Mouse (Mus musculus) E14TG2a.4 (cell line): ENCODE results near the gene Srd5a2.

Experiments
- H3K27me3 ChIP-seq: 2 replicates; pipeline ENCODE4 v1.6.1; 2014; ENCODE audit warnings: low read length, control low read depth; ENCODE audit not compliant: insufficient read depth
- H3K36me3 ChIP-seq: 2 replicates; pipeline ENCODE4 v1.6.1; 2014; ENCODE audit warnings: low read length, control low read depth; ENCODE audit not compliant: insufficient read depth
- H3K4me1 ChIP-seq: replicated peaks from 2 replicates; pipeline ENCODE4 v1.6.1; 2014; ENCODE audit warnings: low read depth, low read length, control low read depth
- H3K4me3 ChIP-seq: replicated peaks from 2 replicates; pipeline ENCODE4 v1.5.1; 2014; ENCODE audit warnings: mild to moderate bottlenecking, low read length
- H3K9me3 ChIP-seq: 2 replicates; pipeline ENCODE4 v1.6.1; 2014; ENCODE audit warnings: low read length, control low read depth
- CTCF ChIP-seq: conservative IDR thresholded peaks from 2 replicates; pipeline ENCODE4 v1.5.1; 2014; ENCODE audit warnings: low read length
- NANOG ChIP-seq: IDR thresholded peaks from 2 replicates; pipeline ENCODE4 v1.6.1; 2014; ENCODE audit warnings: borderline replicate concordance, low read length, mixed read lengths
- POU5F1 ChIP-seq: IDR thresholded peaks from 2 replicates; pipeline ENCODE4 v1.6.1; 2014; ENCODE audit warnings: low read length, borderline replicate concordance

Srd5a2 gene

DNA sequence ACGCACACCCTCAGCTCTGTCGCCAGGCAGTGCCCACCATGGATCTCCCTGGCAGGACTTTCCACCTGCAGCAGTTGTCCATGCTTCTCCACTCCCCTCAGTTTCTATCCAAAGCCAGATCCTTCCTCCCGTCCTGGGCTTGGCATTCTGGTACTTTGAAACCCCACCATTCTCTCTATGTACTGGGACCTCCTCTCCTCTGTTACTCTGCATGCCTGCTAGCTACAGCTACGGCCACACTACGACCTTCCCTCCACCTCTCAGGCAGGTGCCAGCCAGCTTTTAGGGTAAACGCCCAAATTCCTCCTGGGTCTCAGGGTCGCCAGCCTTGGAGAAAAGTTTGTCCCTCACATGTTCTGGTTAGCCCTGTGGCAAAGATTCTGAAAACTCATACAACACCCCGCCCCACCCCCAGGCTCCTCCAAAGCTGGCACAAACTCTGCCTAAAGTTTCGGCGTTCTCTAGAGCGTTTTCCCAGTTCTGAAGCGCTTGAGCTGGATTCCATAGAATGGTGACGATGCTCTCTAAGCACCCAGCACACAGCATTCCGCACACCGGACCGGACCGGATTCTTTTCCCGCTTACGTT is 607 bp upstream of the Srd5a2 start:
- H3K4me1 ChIP-seq, result peaks cover 24% of the 10 kb centered on the region
- H3K27me3 ChIP-seq, result peaks cover 59% of the 10 kb centered on the region
- H3K36me3 ChIP-seq, result no peaks in the 10 kb centered on the region
- peaks cover 13% of the 10 kb centered on the region for H3K9me3 ChIP-seq
- H3K4me3 ChIP-seq, result peak overlapping the region; percentile 77
- TF ChIP-seq NANOG (no peak), CTCF (no peak), POU5F1 (no peak)

DNA sequence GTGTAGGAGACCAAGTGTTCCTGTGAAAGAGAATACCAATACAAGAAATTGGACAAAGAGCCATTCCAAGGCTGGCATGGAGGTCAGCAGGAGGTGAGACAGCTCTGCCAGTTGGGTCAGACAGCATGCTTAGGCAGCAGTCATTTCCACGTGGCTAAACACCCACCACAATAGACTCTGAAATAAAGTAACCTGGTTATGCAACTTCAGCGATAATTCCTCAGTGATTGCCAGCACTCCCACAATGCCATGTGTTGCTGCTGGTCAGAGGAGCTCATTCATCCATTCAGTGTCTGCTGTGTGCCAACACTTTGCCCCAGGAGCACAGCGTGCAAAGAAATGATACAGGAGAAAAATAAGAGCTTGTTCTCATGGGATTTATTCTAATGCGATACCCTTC is 4.0 kb downstream of the Srd5a2 start:
- H3K36me3 ChIP-seq, result no peaks in the 10 kb centered on the region
- TF ChIP-seq NANOG (no peak), POU5F1 (no peak), CTCF (no peak)
- no peaks in the 10 kb centered on the region for H3K9me3 ChIP-seq
- peaks cover 40% of the 10 kb centered on the region for H3K27me3 ChIP-seq
- no peak overlapping the region for H3K4me3 ChIP-seq
- peaks cover 20% of the 10 kb centered on the region for H3K4me1 ChIP-seq

DNA sequence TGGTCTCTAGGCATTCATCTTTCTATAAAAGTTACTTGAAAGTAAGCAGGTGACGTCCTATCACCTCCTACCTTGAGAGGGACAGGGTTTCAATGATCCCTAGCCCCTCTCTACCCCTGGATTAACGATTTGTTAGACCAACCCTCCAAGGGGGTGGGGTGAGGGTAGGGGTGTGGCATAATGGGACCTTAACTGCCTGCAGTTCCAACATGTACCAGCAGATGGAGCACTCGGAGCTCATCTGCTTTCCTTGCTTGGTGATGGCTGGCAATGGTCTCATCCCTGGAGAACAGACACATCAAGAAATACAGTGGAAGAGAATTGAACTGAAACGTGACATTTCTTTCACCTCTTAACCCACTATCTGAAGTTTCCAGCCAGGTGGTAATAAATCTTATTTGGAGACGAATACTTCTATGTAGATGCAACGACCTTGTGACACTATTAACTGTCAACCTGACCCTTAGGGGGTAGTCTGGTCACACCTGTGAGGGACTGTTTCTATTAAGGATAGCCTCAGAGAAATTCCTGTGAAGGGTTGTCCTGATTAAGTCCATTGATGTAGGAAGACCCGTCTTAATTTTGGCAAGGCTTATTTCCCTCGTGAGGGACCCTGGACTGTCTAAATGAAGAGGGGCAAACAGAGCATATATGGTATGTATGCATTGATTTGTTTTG is 27.1 kb downstream of the Srd5a2 start:
- H3K27me3 ChIP-seq, result no peaks in the 10 kb centered on the region; the same call in 1 of the 2 replicates
- H3K36me3 ChIP-seq, result no peaks in the 10 kb centered on the region
- H3K4me1 ChIP-seq, result no peaks in the 10 kb centered on the region; the same call in 1 of the 2 replicates
- H3K4me3 ChIP-seq, result no peak overlapping the region
- TF ChIP-seq NANOG (no peak), CTCF (peak; percentile 82)
- H3K9me3 ChIP-seq, result no peaks in the 10 kb centered on the region

DNA sequence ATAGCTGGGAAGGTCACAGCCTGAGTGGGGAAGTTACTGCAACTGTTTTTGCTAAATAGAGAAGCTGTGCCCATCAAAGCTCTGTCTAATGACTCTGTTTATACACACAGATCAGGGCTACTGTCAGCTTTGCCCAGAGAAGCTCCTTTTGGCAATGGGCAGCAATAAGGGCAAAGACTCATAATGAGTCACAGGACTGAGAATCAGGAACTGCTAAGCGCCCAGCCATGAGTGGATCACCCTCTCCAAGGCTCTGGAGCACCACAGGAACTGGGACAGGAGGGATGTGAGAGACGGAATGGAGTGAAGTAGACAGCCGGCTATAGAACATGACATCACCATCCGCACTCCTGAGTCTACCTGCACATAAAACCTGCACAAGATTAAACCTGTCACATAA is 29.4 kb downstream of the Srd5a2 start:
- TF ChIP-seq POU5F1, result no peak
- TF ChIP-seq NANOG, result no peak
- TF ChIP-seq CTCF, result no peak
- Histone ChIP-seq H3K4me3 (no peak overlapping the region), H3K27me3 (no peaks in the 10 kb centered on the region; the same call in 1 of the 2 replicates)

DNA sequence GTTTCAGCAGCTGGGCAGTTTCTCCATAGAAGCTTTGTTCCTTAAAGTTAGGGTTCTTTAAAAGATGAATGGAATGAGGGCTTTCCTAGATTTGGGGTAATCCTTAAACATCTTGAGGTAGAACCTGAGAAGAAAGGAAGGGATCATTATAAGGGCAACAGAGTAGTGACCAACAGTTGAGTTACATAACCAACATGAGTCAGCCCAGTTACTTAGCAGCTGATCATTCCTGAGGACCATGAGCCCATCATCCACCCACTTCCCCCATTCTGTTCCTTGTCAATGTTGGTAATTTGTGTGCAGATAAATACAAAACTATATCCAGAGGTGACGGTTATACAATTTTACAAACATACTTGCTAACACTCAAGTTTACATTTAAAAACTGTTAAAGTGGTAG is 30.1 kb downstream of the Srd5a2 start:
- TF ChIP-seq NANOG (no peak), CTCF (no peak), POU5F1 (no peak)
- Histone ChIP-seq H3K27me3 (no peaks in the 10 kb centered on the region; the same call in 1 of the 2 replicates), H3K36me3 (no peaks in the 10 kb centered on the region), H3K4me1 (no peaks in the 10 kb centered on the region; the same call in 1 of the 2 replicates), H3K9me3 (no peaks in the 10 kb centered on the region), H3K4me3 (no peak overlapping the region)

More for the DNA sequence above, 29.4 kb downstream of the Srd5a2 start:
- Histone ChIP-seq H3K4me1 (no peaks in the 10 kb centered on the region; the same call in 1 of the 2 replicates), H3K36me3 (no peaks in the 10 kb centered on the region), H3K9me3 (no peaks in the 10 kb centered on the region)

DNA sequence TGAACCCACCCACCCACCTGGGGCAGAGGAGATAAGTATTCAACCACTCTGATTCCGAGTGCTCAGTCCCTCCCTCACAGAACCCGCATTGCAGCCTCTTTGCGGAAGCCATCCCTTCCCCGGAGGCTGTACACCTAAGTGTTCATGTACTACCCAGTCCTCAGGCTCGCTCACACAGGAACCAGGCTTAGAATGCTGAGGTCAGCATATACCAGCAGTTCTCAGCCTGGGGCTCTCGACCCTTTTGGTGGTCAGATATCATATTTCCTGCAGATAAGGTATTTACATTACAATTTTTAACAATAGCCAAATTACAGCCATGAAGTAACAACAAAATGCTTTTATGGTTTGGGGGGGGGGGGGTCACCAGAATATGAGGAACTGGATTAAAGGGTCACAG is 32.6 kb downstream of the Srd5a2 start:
- no peaks in the 10 kb centered on the region for H3K36me3 ChIP-seq
- no peaks in the 10 kb centered on the region for H3K4me1 ChIP-seq
- no peaks in the 10 kb centered on the region; the same call in 1 of the 2 replicates for H3K27me3 ChIP-seq
- no peak overlapping the region for H3K4me3 ChIP-seq
- no peaks in the 10 kb centered on the region for H3K9me3 ChIP-seq
- TF ChIP-seq POU5F1 (no peak), NANOG (no peak), CTCF (no peak)

DNA sequence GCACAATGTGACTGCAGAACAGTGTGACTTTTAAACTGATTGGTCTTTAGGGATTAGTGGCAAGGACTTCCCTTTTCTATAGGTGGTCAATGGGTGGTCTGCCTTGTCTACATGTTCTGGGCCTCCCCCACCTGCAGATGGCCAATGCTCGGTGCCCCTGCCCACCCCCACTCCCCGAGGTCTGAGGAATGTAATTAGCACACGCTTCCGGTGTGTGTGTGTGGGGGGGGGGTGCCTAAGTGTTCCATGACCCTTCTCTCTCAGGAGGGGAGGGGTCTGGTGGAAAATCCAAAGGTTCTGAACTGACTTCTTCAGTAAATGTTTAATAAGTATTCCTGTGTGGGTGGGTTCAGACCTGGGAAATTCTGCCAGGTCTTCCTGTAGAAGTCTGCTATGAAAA is 39.0 kb downstream of the Srd5a2 start:
- Histone ChIP-seq H3K4me1 (no peaks in the 10 kb centered on the region), H3K36me3 (no peaks in the 10 kb centered on the region), H3K4me3 (no peak overlapping the region), H3K27me3 (no peaks in the 10 kb centered on the region), H3K9me3 (peaks cover 6% of the 10 kb centered on the region)
- TF ChIP-seq CTCF, result no peak
- TF ChIP-seq NANOG, result no peak
- no peak for TF ChIP-seq POU5F1

DNA sequence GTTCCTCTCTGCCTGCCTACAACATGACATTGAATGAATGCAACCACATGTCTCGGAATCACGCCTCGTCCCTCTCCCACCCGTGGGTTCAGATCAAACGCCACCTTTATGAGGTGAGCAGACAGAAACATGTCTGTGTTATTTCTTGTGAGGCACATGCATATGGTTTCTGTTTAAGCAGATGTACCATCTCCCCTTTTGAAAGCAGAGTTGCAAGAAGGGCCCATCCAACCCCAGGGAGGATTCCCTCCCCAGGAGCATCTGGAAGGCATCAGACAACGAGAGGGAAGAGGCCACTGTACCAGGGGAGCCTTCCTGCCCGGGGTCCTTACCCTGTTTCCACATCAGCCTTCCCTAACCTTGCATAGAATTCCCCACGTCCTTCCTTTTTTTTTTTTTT is 40.7 kb downstream of the Srd5a2 start:
- H3K4me1 ChIP-seq, result no peaks in the 10 kb centered on the region

More for the DNA sequence above, 40.7 kb downstream of the Srd5a2 start:
- Histone ChIP-seq H3K9me3 (peaks cover 23% of the 10 kb centered on the region), H3K4me3 (no peak overlapping the region), H3K36me3 (no peaks in the 10 kb centered on the region), H3K27me3 (no peaks in the 10 kb centered on the region)
- TF ChIP-seq NANOG (no peak), POU5F1 (no peak), CTCF (no peak)
